Mouse (Mus musculus) retina, embryonic 14.5 days (tissue): Measurements from ENCODE around the gene Olfr1136.

Experiments used
- DNase-seq: peaks from one replicate; pipeline ENCODE4 v3.0.0-alpha.2; 2015; ENCODE audit warnings: low spot score

The Olfr1136 gene

GRCm38 (mm10) chr2:87693847-87694246, at the start of gene Olfr1136:
Gene Olfr1136 (minus strand): TSS chr2:87693947.
- no peak for DNase-seq

GRCm38 (mm10) chr2:87743452-87743851, 49.7 kb upstream of the Olfr1136 start, which contains the start of gene Olfr1140:
Gene Olfr1140 (plus strand): TSS chr2:87743752.
- DNase-seq: no peak

- no peak for DNase-seq
Observed at GRCm38 (mm10) chr2:87739878-87740277, 46.1 kb upstream of the Olfr1136 start, which contains the start of gene Olfr1138. Gene Olfr1138 (minus strand): TSS chr2:87739978.

- DNase-seq: no peak
Observed at GRCm38 (mm10) chr2:87713079-87713478, 19.3 kb upstream of the Olfr1136 start, which contains the start of gene Olfr1137. Gene Olfr1137 (minus strand): TSS chr2:87713179.

GRCm38 (mm10) chr2:87673564-87673963, 20.2 kb downstream of the Olfr1136 start, which contains the start of gene Olfr1135:
Gene Olfr1135 (minus strand): TSS chr2:87673664.
- DNase-seq: no peak

- DNase-seq: no peak
Observed at GRCm38 (mm10) chr2:87658360-87658759, 35.4 kb downstream of the Olfr1136 start, which contains the start of gene Olfr1134. Gene Olfr1134 (minus strand): TSS chr2:87658460.

GRCm38 (mm10) chr2:87647274-87647673, 46.5 kb downstream of the Olfr1136 start, which contains the start of gene Olfr1133:
Gene Olfr1133 (minus strand): TSS chr2:87647374.
- no peak for DNase-seq
